Mouse (Mus musculus): ENCODE results near the gene Dph3. TPM values are rescaled to one million over a fixed set of nuclear protein-coding genes. Genes with fewer than 3 reads are reported as not detected.
"Not testable (repeated sequence)": the region's sequence is repeated elsewhere in the genome, so short reads cannot be mapped to it uniquely, and the experiment has no call there.

Dph3 gene
- polyA plus RNA-seq, 1 experiment from 2014 or later: 88.1 TPM

DNA sequence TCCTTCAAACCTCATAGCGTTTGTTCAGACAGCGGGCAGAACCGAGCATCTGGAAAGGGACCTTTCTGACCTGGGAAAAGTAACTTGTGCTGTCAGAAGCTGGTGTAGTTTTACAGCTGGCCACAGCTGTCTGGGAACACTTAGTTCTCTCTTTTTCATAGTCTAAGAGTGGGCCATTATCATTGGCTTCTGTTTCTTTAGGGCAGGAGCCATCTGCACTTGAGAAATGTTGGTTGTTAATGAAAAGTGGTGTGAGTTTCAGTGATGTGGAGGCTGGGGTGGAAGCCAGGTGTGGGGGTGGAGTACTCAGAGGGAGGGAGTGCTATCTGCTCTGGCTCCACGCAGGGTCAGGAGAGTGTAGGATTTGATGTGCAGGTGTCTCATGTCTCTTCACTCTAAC lies 5.6 kb upstream of the Dph3 start:
- H3K36me3 ChIP-seq (ENCODE audit: insufficient read depth, low read length): peaks cover 33% of the 10 kb centered on the region
- H3K27ac ChIP-seq (ENCODE audit: low read length): peak overlapping the region; percentile 63
- 17% methylated on average over 4 of the region's 4 CpGs for WGBS

GRCm38 (mm10) chr14:32087584-32088248 lies 2.2 kb upstream of the Dph3 start:
- not testable (repeated sequence) for H3K9ac ChIP-seq (replicated peaks; ENCODE audit: low read length); H3K4me3 ChIP-seq (ENCODE audit: low read length); H3K9me3 ChIP-seq (ENCODE audit: low read length); H3K27ac ChIP-seq (ENCODE audit: low read length); H3K27me3 ChIP-seq (ENCODE audit: insufficient read depth, low read length); ATAC-seq (ENCODE audit: low FRiP score, low TSS enrichment)
- Histone ChIP-seq H3K4me2 (replicated peaks; ENCODE audit: low read depth, low read length) (peak overlapping the region; percentile 66; the same call in 1 of the 2 replicates), H3K36me3 (ENCODE audit: insufficient read depth, low read length) (peaks cover 11% of the 10 kb centered on the region), H3K4me1 (ENCODE audit: insufficient read depth, low read length) (peaks cover 26% of the 10 kb centered on the region)
- 88% methylated on average over 7 of the region's 7 CpGs for WGBS

More for the DNA sequence above, 5.6 kb upstream of the Dph3 start:
- Histone ChIP-seq H3K9ac (replicated peaks; ENCODE audit: low read length) (no peak overlapping the region), H3K9me3 (ENCODE audit: low read length) (no peaks in the 10 kb centered on the region), H3K4me1 (ENCODE audit: insufficient read depth, low read length) (peaks cover 29% of the 10 kb centered on the region), H3K4me3 (ENCODE audit: low read length) (no peak overlapping the region), H3K4me2 (replicated peaks; ENCODE audit: low read depth, low read length) (no peak overlapping the region), H3K27me3 (ENCODE audit: insufficient read depth, low read length) (no peaks in the 10 kb centered on the region)
- peak; percentile 73 for ATAC-seq (ENCODE audit: low FRiP score, low TSS enrichment)

DNA sequence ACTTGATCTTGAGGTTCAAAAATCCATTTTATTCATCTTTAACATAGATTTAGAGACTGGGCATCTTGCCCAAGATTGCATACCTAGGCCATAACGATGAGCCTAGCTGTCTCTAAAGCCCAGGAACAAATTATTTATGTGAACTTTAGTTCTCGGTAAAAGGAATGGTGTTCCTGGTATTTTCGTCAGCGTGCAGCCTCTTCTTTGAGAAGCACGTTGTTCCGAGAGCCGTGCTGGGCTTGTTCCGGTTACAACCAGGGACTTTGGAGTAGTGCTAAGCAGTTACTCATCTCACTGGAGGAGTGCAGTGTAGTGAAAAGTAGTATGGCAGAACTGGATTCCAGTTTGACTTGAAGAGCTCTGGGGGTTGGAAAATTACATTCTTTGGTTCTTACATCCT lies 697 bp upstream of the Dph3 start:
- Histone ChIP-seq H3K36me3 (ENCODE audit: insufficient read depth, low read length) (peaks cover 16% of the 10 kb centered on the region), H3K4me1 (ENCODE audit: insufficient read depth, low read length) (peaks cover 22% of the 10 kb centered on the region), H3K4me3 (ENCODE audit: low read length) (peak overlapping the region; percentile 66), H3K9me3 (ENCODE audit: low read length) (no peaks in the 10 kb centered on the region), H3K27ac (ENCODE audit: low read length) (peak overlapping the region; percentile 86), H3K27me3 (ENCODE audit: insufficient read depth, low read length) (no peaks in the 10 kb centered on the region), H3K4me2 (replicated peaks; ENCODE audit: low read depth, low read length) (peak overlapping the region; percentile 66), H3K9ac (replicated peaks; ENCODE audit: low read length) (peak overlapping the region; percentile 66)
- WGBS: 8% methylated on average over 8 of the region's 8 CpGs
- ATAC-seq (ENCODE audit: low FRiP score, low TSS enrichment): no peak

- 1% methylated on average over 22 of the region's 22 CpGs for WGBS
- no peaks in the 10 kb centered on the region for H3K9me3 ChIP-seq (ENCODE audit: low read length)
Observed at GRCm38 (mm10) chr14:32084761-32085485, 606 bp downstream of the Dph3 start, which contains the start of gene Oxnad1. Oxnad1 (plus strand) TSS chr14:32085374.

GRCm38 (mm10) chr14:32083466-32083865 lies 2.1 kb downstream of the Dph3 start:
- Histone ChIP-seq H3K9me3 (ENCODE audit: low read length) (no peaks in the 10 kb centered on the region), H3K27me3 (ENCODE audit: insufficient read depth, low read length) (no peaks in the 10 kb centered on the region), H3K9ac (replicated peaks; ENCODE audit: low read length) (no peak overlapping the region), H3K4me3 (ENCODE audit: low read length) (no peak overlapping the region), H3K4me2 (replicated peaks; ENCODE audit: low read depth, low read length) (no peak overlapping the region), H3K36me3 (ENCODE audit: insufficient read depth, low read length) (peaks cover 16% of the 10 kb centered on the region), H3K27ac (ENCODE audit: low read length) (no peak overlapping the region), H3K4me1 (ENCODE audit: insufficient read depth, low read length) (peaks cover 11% of the 10 kb centered on the region)
- ATAC-seq (ENCODE audit: low FRiP score, low TSS enrichment): no peak
- WGBS: 91% methylated on average over 2 of the region's 2 CpGs

More at GRCm38 (mm10) chr14:32084761-32085485, 606 bp downstream of the Dph3 start, which contains the start of gene Oxnad1:
- H3K4me2 ChIP-seq (replicated peaks; ENCODE audit: low read depth, low read length): peak within 1 kb of the TSS; percentile 66
- ATAC-seq (ENCODE audit: low FRiP score, low TSS enrichment): peak; percentile 95
- H3K4me1 ChIP-seq (ENCODE audit: insufficient read depth, low read length): peaks cover 11% of the 10 kb centered on the region
- H3K27me3 ChIP-seq (ENCODE audit: insufficient read depth, low read length): no peaks in the 10 kb centered on the region
- peaks cover 16% of the 10 kb centered on the region for H3K36me3 ChIP-seq (ENCODE audit: insufficient read depth, low read length)
- H3K4me3 ChIP-seq (ENCODE audit: low read length): peak within 1 kb of the TSS; percentile 66
- peak within 1 kb of the TSS; percentile 69 for H3K9ac ChIP-seq (replicated peaks; ENCODE audit: low read length)
- peak within 1 kb of the TSS; percentile 87 for H3K27ac ChIP-seq (ENCODE audit: low read length)

DNA sequence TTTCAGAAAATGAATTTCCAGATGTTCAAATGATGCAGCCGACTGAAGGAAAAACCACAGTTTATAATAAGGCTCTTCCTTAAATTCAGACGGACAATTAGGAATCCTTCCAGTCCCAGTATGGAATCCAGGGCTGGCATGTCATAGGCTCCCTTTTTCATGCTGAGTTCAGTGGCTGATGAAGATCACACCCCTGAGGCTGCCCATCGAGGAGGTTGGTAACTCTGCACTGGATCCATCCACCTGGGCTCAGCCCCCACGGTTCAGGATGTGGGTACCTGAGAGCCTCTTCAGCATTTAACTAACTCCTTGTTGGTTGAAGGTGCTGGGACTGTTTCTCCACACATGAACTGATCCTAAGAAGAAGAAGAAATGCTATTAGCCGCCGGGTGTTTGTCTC lies 2.6 kb downstream of the Dph3 start:
- Histone ChIP-seq H3K4me3 (ENCODE audit: low read length) (no peak overlapping the region), H3K27ac (ENCODE audit: low read length) (no peak overlapping the region), H3K4me1 (ENCODE audit: insufficient read depth, low read length) (peaks cover 11% of the 10 kb centered on the region), H3K4me2 (replicated peaks; ENCODE audit: low read depth, low read length) (no peak overlapping the region), H3K36me3 (ENCODE audit: insufficient read depth, low read length) (peaks cover 16% of the 10 kb centered on the region), H3K27me3 (ENCODE audit: insufficient read depth, low read length) (no peaks in the 10 kb centered on the region), H3K9ac (replicated peaks; ENCODE audit: low read length) (no peak overlapping the region), H3K9me3 (ENCODE audit: low read length) (no peaks in the 10 kb centered on the region)
- ATAC-seq (ENCODE audit: low FRiP score, low TSS enrichment): no peak
- 94% methylated on average over 6 of the region's 6 CpGs for WGBS

GRCm38 (mm10) chr14:32081026-32081425 lies 4.5 kb downstream of the Dph3 start:
- Histone ChIP-seq H3K27me3 (ENCODE audit: insufficient read depth, low read length) (no peaks in the 10 kb centered on the region), H3K4me2 (replicated peaks; ENCODE audit: low read depth, low read length) (no peak overlapping the region), H3K9me3 (ENCODE audit: low read length) (no peaks in the 10 kb centered on the region), H3K4me1 (ENCODE audit: insufficient read depth, low read length) (peaks cover 3% of the 10 kb centered on the region), H3K9ac (replicated peaks; ENCODE audit: low read length) (no peak overlapping the region), H3K36me3 (ENCODE audit: insufficient read depth, low read length) (peaks cover 16% of the 10 kb centered on the region), H3K4me3 (ENCODE audit: low read length) (no peak overlapping the region), H3K27ac (ENCODE audit: low read length) (no peak overlapping the region)
- 85% methylated on average over 10 of the region's 10 CpGs for WGBS
- ATAC-seq (ENCODE audit: low FRiP score, low TSS enrichment): no peak

- Histone ChIP-seq H3K4me3 (ENCODE audit: low read length) (no peak overlapping the region), H3K36me3 (ENCODE audit: insufficient read depth, low read length) (peaks cover 6% of the 10 kb centered on the region), H3K27me3 (ENCODE audit: insufficient read depth, low read length) (no peaks in the 10 kb centered on the region), H3K9ac (replicated peaks; ENCODE audit: low read length) (no peak overlapping the region), H3K9me3 (ENCODE audit: low read length) (no peaks in the 10 kb centered on the region), H3K4me1 (ENCODE audit: insufficient read depth, low read length) (peaks cover 20% of the 10 kb centered on the region), H3K4me2 (replicated peaks; ENCODE audit: low read depth, low read length) (no peak overlapping the region), H3K27ac (ENCODE audit: low read length) (no peak overlapping the region)
- WGBS: 39% methylated on average over 8 of the region's 8 CpGs
- ATAC-seq (ENCODE audit: low FRiP score, low TSS enrichment): 0 out of 2 replicates have a peak, but pooled peaks have one; percentile 39
Observed at GRCm38 (mm10) chr14:32076896-32077575, 8.5 kb downstream of the Dph3 start.

DNA sequence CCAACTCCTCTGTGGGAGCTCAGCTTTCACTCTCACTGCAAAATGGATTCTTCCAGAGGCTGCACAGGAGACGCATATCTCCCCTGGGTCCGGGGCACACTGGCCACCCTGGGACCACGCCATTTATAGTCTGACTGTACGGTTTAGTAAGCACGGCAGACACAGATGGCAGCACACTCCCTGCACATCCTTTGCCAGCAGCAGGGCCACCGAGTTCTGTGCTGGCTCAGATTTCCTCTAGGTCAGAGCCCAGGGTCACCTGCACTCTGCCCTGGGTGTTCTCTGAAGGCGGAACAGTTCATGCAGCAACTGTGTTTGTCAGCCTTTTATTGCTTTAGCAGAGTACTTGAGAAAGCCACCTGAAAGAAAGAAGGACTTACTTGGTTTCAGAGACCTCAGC lies 11.6 kb downstream of the Dph3 start:
- ATAC-seq (ENCODE audit: low FRiP score, low TSS enrichment): peak; percentile 81
- WGBS: 18% methylated on average over 7 of the region's 7 CpGs
- 0 out of 2 replicates have a peak overlapping the region, but pooled peaks have one; percentile 4 for H3K4me2 ChIP-seq (replicated peaks; ENCODE audit: low read depth, low read length)

More for the DNA sequence above, 11.6 kb downstream of the Dph3 start:
- Histone ChIP-seq H3K36me3 (ENCODE audit: insufficient read depth, low read length) (no peaks in the 10 kb centered on the region), H3K4me3 (ENCODE audit: low read length) (no peak overlapping the region), H3K27ac (ENCODE audit: low read length) (peak overlapping the region; percentile 71), H3K9ac (replicated peaks; ENCODE audit: low read length) (no peak overlapping the region), H3K4me1 (ENCODE audit: insufficient read depth, low read length) (peaks cover 20% of the 10 kb centered on the region), H3K9me3 (ENCODE audit: low read length) (no peaks in the 10 kb centered on the region), H3K27me3 (ENCODE audit: insufficient read depth, low read length) (no peaks in the 10 kb centered on the region)

All from kidney, embryonic 16.5 days (tissue).